Mouse (Mus musculus): ENCODE data around the gene Fgfr2.

- TF ChIP-seq CEBPB (IDR thresholded peaks at IDR 0.05; ENCODE audit: insufficient read depth, poor library complexity, severe bottlenecking) (no peak), POLR2A (IDR thresholded peaks at IDR 0.05; ENCODE audit: insufficient read length, low read depth) (no peak), MAX (IDR thresholded peaks at IDR 0.05; ENCODE audit: low read depth) (no peak), MYOD1 (IDR thresholded peaks at IDR 0.05; ENCODE audit: control insufficient read depth in 1 of 3, insufficient read length in 2 of 3, low read depth in 2 of 3) (no peak), TCF12 (IDR thresholded peaks at IDR 0.05; ENCODE audit: insufficient read depth, poor library complexity, severe bottlenecking) (no peak), USF1 (IDR thresholded peaks at IDR 0.05; ENCODE audit: low read depth) (no peak), MYOG (IDR thresholded peaks at IDR 0.05; ENCODE audit: control insufficient read depth in 1 of 3, insufficient read depth in 1 of 3, insufficient read length in 2 of 3, low read depth in 2 of 3) (no peak), SRF (IDR thresholded peaks at IDR 0.05; ENCODE audit: control insufficient read depth, insufficient read length, low read depth) (no peak), REST (IDR thresholded peaks at IDR 0.05; ENCODE audit: insufficient read depth, insufficient read length) (no peak), E2F4 (IDR thresholded peaks at IDR 0.05; ENCODE audit: insufficient read depth) (no peak), TCF3 (IDR thresholded peaks at IDR 0.05; ENCODE audit: insufficient read length, low read depth) (no peak)
Measured at GRCm38 (mm10) chr7:132712956-132713355, 410.2 kb downstream of the Fgfr2 start.
